Mouse (Mus musculus): ENCODE data around the gene Fkbp2. TPM values are rescaled to one million over a fixed set of nuclear protein-coding genes. Genes with fewer than 3 reads are reported as not detected.
A peak's percentile ranks its signal among the peaks of the same experiment; 100 is the strongest.
"Not testable (repeated sequence)": the region's sequence is repeated elsewhere in the genome, so short reads cannot be mapped to it uniquely, and the experiment has no call there.

Gene Fkbp2
- polyA plus RNA-seq, 1 experiment from 2014 or later, result 117 TPM

- H3K9ac ChIP-seq, result no peak overlapping the region
- peaks cover 26% of the 10 kb centered on the region for H3K36me3 ChIP-seq
- H3K9me3 ChIP-seq, result no peaks in the 10 kb centered on the region
- no peaks in the 10 kb centered on the region for H3K27me3 ChIP-seq
- no peak overlapping the region for H3K4me2 ChIP-seq
- no peak overlapping the region for H3K27ac ChIP-seq
- 92% methylated on average over 19 of the region's 19 CpGs for WGBS
- ATAC-seq (ENCODE audit: insufficient number of reproducible peaks, low FRiP score, low TSS enrichment, low read depth), result no peak
- no peak overlapping the region for H3K4me3 ChIP-seq
- H3K4me1 ChIP-seq, result peaks cover 22% of the 10 kb centered on the region
These were observed 19.2 kb upstream of the Fkbp2 start for GRCm38 (mm10) chr19:6999360-7000063.

DNA sequence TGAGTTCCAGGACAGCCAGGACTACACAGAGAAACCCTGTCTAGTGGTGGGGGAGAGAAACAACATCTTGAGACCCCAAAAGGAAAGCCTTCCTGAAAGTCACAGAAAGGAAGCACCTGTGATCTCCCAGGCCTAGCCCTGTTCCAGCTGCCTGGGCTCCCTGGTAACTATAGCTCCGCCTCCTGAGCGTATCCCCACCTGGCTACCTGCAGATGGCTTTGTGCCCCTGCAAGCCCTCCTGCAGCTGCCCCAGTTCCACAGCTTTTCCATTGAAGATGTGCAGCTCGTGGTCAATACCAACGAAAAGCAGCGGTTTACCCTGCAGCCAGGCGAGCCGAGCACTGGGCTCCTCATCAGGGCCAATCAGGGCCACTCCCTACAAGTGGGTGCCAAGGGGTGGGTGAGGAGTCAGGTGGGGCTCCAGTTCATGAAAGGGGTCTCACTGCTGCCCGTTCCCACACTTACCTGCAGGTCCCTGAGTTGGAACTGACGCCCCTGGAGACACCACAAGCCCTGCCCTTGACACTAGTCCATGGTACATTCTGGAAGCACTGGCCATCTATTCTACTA, 17.5 kb upstream of the Fkbp2 start:
- Histone ChIP-seq H3K9ac (no peak overlapping the region), H3K4me2 (no peak overlapping the region), H3K4me1 (peaks cover 32% of the 10 kb centered on the region), H3K27me3 (no peaks in the 10 kb centered on the region), H3K9me3 (no peaks in the 10 kb centered on the region), H3K27ac (no peak overlapping the region), H3K4me3 (no peak overlapping the region), H3K36me3 (peaks cover 26% of the 10 kb centered on the region)
- ATAC-seq (ENCODE audit: insufficient number of reproducible peaks, low FRiP score, low TSS enrichment, low read depth), result no peak
- 80% methylated on average over 9 of the region's 9 CpGs for WGBS

- Histone ChIP-seq H3K27me3 (no peaks in the 10 kb centered on the region), H3K4me3 (peak within 1 kb of the TSS; percentile 63), H3K36me3 (peaks cover 26% of the 10 kb centered on the region), H3K9ac (peak within 1 kb of the TSS; percentile 74), H3K4me2 (peak within 1 kb of the TSS; percentile 80), H3K27ac (peak within 1 kb of the TSS; percentile 75), H3K9me3 (no peaks in the 10 kb centered on the region), H3K4me1 (peaks cover 43% of the 10 kb centered on the region)
- ATAC-seq (ENCODE audit: insufficient number of reproducible peaks, low FRiP score, low TSS enrichment, low read depth), result peak; percentile 79
- WGBS, result under 1% methylated on average over 23 of the region's 24 CpGs
These were observed 15.7 kb upstream of the Fkbp2 start, which contains the start of the genes Nudt22 and Trpt1 for GRCm38 (mm10) chr19:6996006-6996405. Gene Nudt22, minus strand, starts transcription at chr19:6996117. Gene Trpt1, plus strand, starts transcription at chr19:6996131.

DNA sequence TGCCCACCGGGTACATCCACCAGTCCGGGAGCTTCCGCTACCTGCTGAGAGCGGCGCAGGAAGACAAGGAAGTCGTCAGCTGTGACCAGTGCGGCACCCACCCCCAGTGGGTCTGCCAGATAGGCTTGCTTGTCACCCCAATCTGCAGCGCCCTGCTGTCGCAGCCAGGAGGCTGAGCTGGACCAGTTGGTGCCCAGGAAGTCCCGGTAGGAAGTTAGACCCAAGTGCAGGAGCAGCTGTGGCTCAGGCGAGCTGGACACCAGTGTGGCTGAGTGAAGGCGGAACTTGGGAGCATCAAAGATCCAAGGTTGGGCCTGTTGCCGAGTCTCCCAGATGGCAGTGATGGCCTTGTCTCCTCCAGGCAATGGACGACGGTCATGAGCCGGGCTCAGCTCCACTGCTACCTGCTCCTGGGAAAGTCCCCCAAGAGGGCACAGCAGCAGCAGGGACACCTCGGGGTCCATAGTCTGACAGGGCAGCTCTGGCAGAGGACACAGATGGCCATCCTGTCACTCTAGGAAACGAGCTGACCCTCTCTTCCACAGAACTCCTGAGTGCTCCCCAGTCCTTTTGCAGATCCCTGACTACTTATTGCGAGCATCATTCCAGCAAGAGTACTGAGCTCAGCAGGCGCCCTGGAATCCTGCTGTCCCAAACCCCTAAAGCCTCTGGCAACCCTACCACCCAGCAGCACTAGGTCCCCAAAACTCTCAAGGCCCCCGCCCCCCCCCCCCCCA, 15.1 kb upstream of the Fkbp2 start:
- Histone ChIP-seq H3K4me2 (peak overlapping the region; percentile 80), H3K4me3 (peak overlapping the region; percentile 63), H3K27me3 (no peaks in the 10 kb centered on the region), H3K36me3 (peaks cover 26% of the 10 kb centered on the region), H3K9me3 (no peaks in the 10 kb centered on the region), H3K27ac (peak overlapping the region; percentile 43; the same call in 1 of the 2 replicates), H3K9ac (peak overlapping the region; percentile 52), H3K4me1 (peaks cover 43% of the 10 kb centered on the region)
- 43% methylated on average over 21 of the region's 21 CpGs for WGBS
- ATAC-seq (ENCODE audit: insufficient number of reproducible peaks, low FRiP score, low TSS enrichment, low read depth), result no peak

- ATAC-seq (ENCODE audit: insufficient number of reproducible peaks, low FRiP score, low TSS enrichment, low read depth), result no peak
- H3K27ac ChIP-seq, result no peak overlapping the region
- WGBS, result 82% methylated on average over 8 of the region's 8 CpGs
- no peaks in the 10 kb centered on the region for H3K9me3 ChIP-seq
- H3K36me3 ChIP-seq, result peaks cover 18% of the 10 kb centered on the region
- peaks cover 43% of the 10 kb centered on the region for H3K4me1 ChIP-seq
- no peaks in the 10 kb centered on the region for H3K27me3 ChIP-seq
- no peak overlapping the region for H3K9ac ChIP-seq
- peak overlapping the region; percentile 63; the same call in 1 of the 2 replicates for H3K4me3 ChIP-seq
- no peak overlapping the region for H3K4me2 ChIP-seq
These were observed 14.2 kb upstream of the Fkbp2 start for GRCm38 (mm10) chr19:6994489-6994888.

- no peak overlapping the region for H3K4me2 ChIP-seq
- no peak overlapping the region for H3K27ac ChIP-seq
- no peak for ATAC-seq (ENCODE audit: insufficient number of reproducible peaks, low FRiP score, low TSS enrichment, low read depth)
- no peaks in the 10 kb centered on the region for H3K27me3 ChIP-seq
- H3K9ac ChIP-seq, result no peak overlapping the region
- peaks cover 43% of the 10 kb centered on the region for H3K4me1 ChIP-seq
- WGBS, result 84% methylated on average over 8 of the region's 8 CpGs
- H3K36me3 ChIP-seq, result peaks cover 13% of the 10 kb centered on the region
- H3K4me3 ChIP-seq, result no peak overlapping the region
- H3K9me3 ChIP-seq, result no peaks in the 10 kb centered on the region
These were observed 13.7 kb upstream of the Fkbp2 start for GRCm38 (mm10) chr19:6994002-6994401.

GRCm38 (mm10) chr19:6993011-6993770, 12.9 kb upstream of the Fkbp2 start:
- Histone ChIP-seq H3K4me1 (peaks cover 46% of the 10 kb centered on the region), H3K4me3 (peak overlapping the region; percentile 59), H3K4me2 (peak overlapping the region; percentile 95), H3K36me3 (peaks cover 5% of the 10 kb centered on the region; the same call in 1 of the 2 replicates), H3K9me3 (no peaks in the 10 kb centered on the region), H3K27me3 (no peaks in the 10 kb centered on the region), H3K27ac (peak overlapping the region; percentile 68; the same call in 1 of the 2 replicates), H3K9ac (peak overlapping the region; percentile 31; the same call in 1 of the 2 replicates)
- ATAC-seq (ENCODE audit: insufficient number of reproducible peaks, low FRiP score, low TSS enrichment, low read depth), result no peak
- WGBS, result 60% methylated on average over 14 of the region's 14 CpGs

GRCm38 (mm10) chr19:6992011-6992858, 11.9 kb upstream of the Fkbp2 start, which contains the start of gene Dnajc4:
Gene Dnajc4, minus strand, starts transcription at chr19:6992572.
- H3K9ac ChIP-seq, result peak within 1 kb of the TSS; percentile 63
- WGBS, result 1% methylated on average over 37 of the region's 37 CpGs
- H3K4me3 ChIP-seq, result peak within 1 kb of the TSS; percentile 59
- H3K9me3 ChIP-seq, result no peaks in the 10 kb centered on the region
- peaks cover 51% of the 10 kb centered on the region for H3K4me1 ChIP-seq
- peak within 1 kb of the TSS; percentile 68 for H3K27ac ChIP-seq
- H3K4me2 ChIP-seq, result peak within 1 kb of the TSS; percentile 95
- H3K36me3 ChIP-seq, result no peaks in the 10 kb centered on the region
- peak; percentile 90 for ATAC-seq (ENCODE audit: insufficient number of reproducible peaks, low FRiP score, low TSS enrichment, low read depth)
- H3K27me3 ChIP-seq, result no peaks in the 10 kb centered on the region

- not testable (repeated sequence) for H3K27ac ChIP-seq; ATAC-seq (ENCODE audit: insufficient number of reproducible peaks, low FRiP score, low TSS enrichment, low read depth); H3K9ac ChIP-seq; H3K4me3 ChIP-seq; H3K27me3 ChIP-seq; H3K9me3 ChIP-seq; H3K36me3 ChIP-seq
- WGBS, result 90% methylated on average over 6 of the region's 6 CpGs
- Histone ChIP-seq H3K4me2 (peak overlapping the region; percentile 95; the same call in 1 of the 2 replicates), H3K4me1 (peaks cover 49% of the 10 kb centered on the region)
These were observed 10.9 kb upstream of the Fkbp2 start for GRCm38 (mm10) chr19:6991166-6991565.

- Histone ChIP-seq H3K4me3 (no peak overlapping the region), H3K4me2 (no peak overlapping the region), H3K36me3 (peaks cover 2% of the 10 kb centered on the region; the same call in 1 of the 2 replicates), H3K4me1 (peaks cover 53% of the 10 kb centered on the region), H3K9ac (no peak overlapping the region), H3K9me3 (no peaks in the 10 kb centered on the region), H3K27ac (no peak overlapping the region), H3K27me3 (no peaks in the 10 kb centered on the region)
- no peak for ATAC-seq (ENCODE audit: insufficient number of reproducible peaks, low FRiP score, low TSS enrichment, low read depth)
- 75% methylated on average over 6 of the region's 6 CpGs for WGBS
These were observed 10.4 kb upstream of the Fkbp2 start for GRCm38 (mm10) chr19:6990712-6991111.

Data from limb, embryonic 15.5 days (tissue).